Mouse (Mus musculus) MEL (cell line): ENCODE results near the gene Fam192a. TPM values are rescaled to one million over a fixed set of nuclear protein-coding genes. Genes with fewer than 3 reads are reported as not detected.

Experiments
- DNase-seq: peaks from one replicate; pipeline ENCODE4 v3.0.0; 2011; ENCODE audit warnings: low read depth, low spot score
- H3K27ac ChIP-seq: 2 replicates; pipeline ENCODE4 v1.5.1; 2012; ENCODE audit warnings: low read depth, mild to moderate bottlenecking, control low read depth, low read length, moderate library complexity; ENCODE audit not compliant: control insufficient read depth
- H3K27me3 ChIP-seq, 2 experiments: fragments of 150-350 bp in 1 of 2; sonication (generic) in 1 of 2; 2 replicates each; pipeline ENCODE4 v1.6.1; 2012; ENCODE audit warnings: low read length in 2 of 2, mild to moderate bottlenecking in 2 of 2, improper control_type of control experiment in 1 of 2, moderate library complexity in 1 of 2; ENCODE audit not compliant: insufficient read depth in 2 of 2, control insufficient read depth in 1 of 2
- H3K36me3 ChIP-seq, 2 experiments: 2 replicates each; pipeline ENCODE4 v1.6.1; 2012 to 2014; ENCODE audit warnings: low read length in 2 of 2, improper control_type of control experiment in 1 of 2, inconsistent platforms in 1 of 2, mild to moderate bottlenecking in 1 of 2; ENCODE audit not compliant: insufficient read depth in 2 of 2, control insufficient read depth in 1 of 2
- H3K4me1 ChIP-seq, 2 experiments: fragments of 150-350 bp in 1 of 2; sonication (generic) in 1 of 2; 2 replicates each; pipeline ENCODE4 v1.6.1; 2012; ENCODE audit warnings: low read length in 2 of 2, improper control_type of control experiment in 1 of 2, mild to moderate bottlenecking in 1 of 2; ENCODE audit not compliant: insufficient read depth in 2 of 2, control insufficient read depth in 1 of 2
- H3K4me3 ChIP-seq, 2 experiments: fragments of 150-350 bp in 1 of 2; sonication (generic) in 1 of 2; 2 replicates each; pipeline ENCODE4 v1.5.1; 2012; ENCODE audit warnings: low read depth in 2 of 2, low read length in 2 of 2, mild to moderate bottlenecking in 2 of 2, moderate library complexity in 2 of 2, control low read depth in 1 of 2, improper control_type of control experiment in 1 of 2; ENCODE audit not compliant: control insufficient read depth in 1 of 2, insufficient read depth in 1 of 2
- H3K79me2 ChIP-seq: 2 replicates; pipeline ENCODE4 v1.6.1; 2012; ENCODE audit warnings: mild to moderate bottlenecking, low read length, moderate library complexity; ENCODE audit not compliant: control insufficient read depth, poor library complexity, insufficient read depth
- H3K9ac ChIP-seq: 2 replicates; pipeline ENCODE4 v1.6.1; 2012; ENCODE audit warnings: low read depth, mild to moderate bottlenecking, control low read depth, low read length, moderate library complexity; ENCODE audit not compliant: control insufficient read depth, poor library complexity, severe bottlenecking
- H3K9me3 ChIP-seq: fragments of 150-350 bp; sonication (generic); replicated peaks from 2 replicates; pipeline ENCODE4 v1.6.1; 2012; ENCODE audit warnings: mild to moderate bottlenecking, low read length, improper control_type of control experiment, moderate library complexity; ENCODE audit not compliant: insufficient read depth
- BHLHE40 ChIP-seq: IDR thresholded peaks from 2 replicates; pipeline ENCODE4 v1.6.1; 2012; ENCODE audit warnings: low read depth, mild to moderate bottlenecking, inconsistent platforms, low read length, improper control_type of control experiment, borderline replicate concordance
- CHD1 ChIP-seq: IDR thresholded peaks from 2 replicates; pipeline ENCODE4 v1.6.1; 2012; ENCODE audit warnings: low read depth, mild to moderate bottlenecking, inconsistent platforms, low read length, improper control_type of control experiment
- CHD2 ChIP-seq: IDR thresholded peaks from 2 replicates; pipeline ENCODE4 v1.6.1; 2011; ENCODE audit warnings: low read length, improper control_type of control experiment
- CTCF ChIP-seq, 3 experiments: IDR thresholded peaks in 2 of 3; conservative IDR thresholded peaks in 1 of 3; 2 replicates each; pipeline ENCODE4 v1.5.1; 2011 to 2012; ENCODE audit warnings: low read length in 3 of 3, low read depth in 2 of 3, mild to moderate bottlenecking in 2 of 3, improper control_type of control experiment in 1 of 3, inconsistent platforms in 1 of 3, mixed read lengths in 1 of 3, moderate library complexity in 1 of 3; ENCODE audit not compliant: control insufficient read depth in 1 of 3, insufficient read depth in 1 of 3, poor library complexity in 1 of 3, severe bottlenecking in 1 of 3
- E2F4 ChIP-seq: IDR thresholded peaks from 2 replicates; pipeline ENCODE4 v1.6.1; 2011; ENCODE audit warnings: low read depth, low read length, improper control_type of control experiment, borderline replicate concordance
- ELF1 ChIP-seq: IDR thresholded peaks from 2 replicates; pipeline ENCODE4 v1.6.1; 2014; ENCODE audit warnings: low read depth, mild to moderate bottlenecking, inconsistent platforms, low read length, improper control_type of control experiment, moderate library complexity
- EP300 ChIP-seq, 2 experiments: IDR thresholded peaks; 2 replicates each; pipeline ENCODE4 v1.6.1; 2011; ENCODE audit warnings: improper control_type of control experiment in 2 of 2, low read length in 2 of 2, low read depth in 1 of 2, mild to moderate bottlenecking in 1 of 2
- ETS1 ChIP-seq: IDR thresholded peaks from 2 replicates; pipeline ENCODE4 v1.6.1; 2012; ENCODE audit warnings: low read depth, mild to moderate bottlenecking, inconsistent platforms, low read length, improper control_type of control experiment, moderate library complexity
- GABPA ChIP-seq: IDR thresholded peaks from 2 replicates; pipeline ENCODE4 v1.6.1; 2012; ENCODE audit warnings: low read depth, mild to moderate bottlenecking, inconsistent platforms, low read length, improper control_type of control experiment, moderate library complexity
- GATA1 ChIP-seq: IDR thresholded peaks from 2 replicates; pipeline ENCODE4 v1.6.1; 2011; ENCODE audit warnings: low read depth, low read length, improper control_type of control experiment
- HCFC1 ChIP-seq: IDR thresholded peaks from 2 replicates; pipeline ENCODE4 v1.6.1; 2012; ENCODE audit warnings: low read depth, mild to moderate bottlenecking, inconsistent platforms, low read length, improper control_type of control experiment, moderate library complexity
- JUND ChIP-seq: IDR thresholded peaks from 2 replicates; pipeline ENCODE4 v1.6.1; 2011; ENCODE audit warnings: low read depth, mild to moderate bottlenecking, improper control_type of control experiment, low read length
- MAFK ChIP-seq: IDR thresholded peaks from 2 replicates; pipeline ENCODE4 v1.6.1; 2011; ENCODE audit warnings: low read depth, mild to moderate bottlenecking, low read length, improper control_type of control experiment, borderline replicate concordance
- MAX ChIP-seq: IDR thresholded peaks from 2 replicates; pipeline ENCODE4 v1.6.1; 2011; ENCODE audit warnings: low read length, improper control_type of control experiment
- MEF2A ChIP-seq: IDR thresholded peaks from 2 replicates; pipeline ENCODE4 v1.6.1; 2014; ENCODE audit warnings: low read depth, mild to moderate bottlenecking, inconsistent platforms, low read length, improper control_type of control experiment; ENCODE audit not compliant: poor library complexity, insufficient replicate concordance, severe bottlenecking; ENCODE audit errors: extremely low read depth
- MXI1 ChIP-seq: IDR thresholded peaks from 2 replicates; pipeline ENCODE4 v1.6.1; 2011; ENCODE audit warnings: mild to moderate bottlenecking, low read depth, low read length, improper control_type of control experiment
- MYB ChIP-seq: IDR thresholded peaks from 2 replicates; pipeline ENCODE4 v1.6.1; 2011; ENCODE audit warnings: mild to moderate bottlenecking, low read depth, low read length, improper control_type of control experiment
- MYC ChIP-seq: IDR thresholded peaks from 2 replicates; pipeline ENCODE4 v1.6.1; 2011; ENCODE audit warnings: low read depth, mild to moderate bottlenecking, low read length, improper control_type of control experiment, moderate library complexity
- NELFE ChIP-seq: IDR thresholded peaks from 2 replicates; pipeline ENCODE4 v1.6.1; 2011; ENCODE audit warnings: low read depth, low read length, improper control_type of control experiment
- POLR2A ChIP-seq, 2 experiments: IDR thresholded peaks; 2 replicates each; pipeline ENCODE4 v1.6.1; 2011 to 2012; ENCODE audit warnings: low read length in 2 of 2, mild to moderate bottlenecking in 2 of 2, control low read depth in 1 of 2, improper control_type of control experiment in 1 of 2, low read depth in 1 of 2, moderate library complexity in 1 of 2; ENCODE audit not compliant: control insufficient read depth in 1 of 2, insufficient read depth in 1 of 2, poor library complexity in 1 of 2
- POLR2AphosphoS2 ChIP-seq: IDR thresholded peaks from 2 replicates; pipeline ENCODE4 v1.6.1; 2011; ENCODE audit warnings: low read length, improper control_type of control experiment
- POLR2AphosphoS5 ChIP-seq: IDR thresholded peaks from 2 replicates; pipeline ENCODE4 v1.6.1; 2012; ENCODE audit warnings: low read depth, borderline replicate concordance, mild to moderate bottlenecking, inconsistent platforms, low read length, moderate library complexity, mixed read lengths
- RAD21 ChIP-seq: IDR thresholded peaks from 2 replicates; pipeline ENCODE4 v1.6.1; 2011; ENCODE audit warnings: mild to moderate bottlenecking, low read depth, low read length, improper control_type of control experiment
- RCOR1 ChIP-seq: IDR thresholded peaks from 2 replicates; pipeline ENCODE4 v1.6.1; 2012; ENCODE audit warnings: low read depth, mild to moderate bottlenecking, inconsistent platforms, low read length, improper control_type of control experiment
- SIN3A ChIP-seq: IDR thresholded peaks from 2 replicates; pipeline ENCODE4 v1.6.1; 2012; ENCODE audit warnings: low read length, improper control_type of control experiment, inconsistent platforms
- SMC3 ChIP-seq: IDR thresholded peaks from 2 replicates; pipeline ENCODE4 v1.6.1; 2011; ENCODE audit warnings: low read depth, low read length, improper control_type of control experiment
- TAL1 ChIP-seq: IDR thresholded peaks from 2 replicates; pipeline ENCODE4 v1.6.1; 2012; ENCODE audit warnings: mild to moderate bottlenecking, inconsistent platforms, low read length, moderate library complexity, mixed read lengths
- TCF12 ChIP-seq: IDR thresholded peaks from 2 replicates; pipeline ENCODE4 v1.6.1; 2014; ENCODE audit warnings: low read depth, mild to moderate bottlenecking, inconsistent platforms, low read length, improper control_type of control experiment, moderate library complexity
- UBTF ChIP-seq: IDR thresholded peaks from 2 replicates; pipeline ENCODE4 v1.6.1; 2012; ENCODE audit warnings: low read depth, mild to moderate bottlenecking, inconsistent platforms, low read length, improper control_type of control experiment, moderate library complexity, borderline replicate concordance; ENCODE audit not compliant: insufficient read depth
- USF2 ChIP-seq, 2 experiments: IDR thresholded peaks; 2 replicates each; pipeline ENCODE4 v1.6.1; 2011 to 2012; ENCODE audit warnings: improper control_type of control experiment in 2 of 2, low read length in 2 of 2, borderline replicate concordance in 1 of 2, inconsistent platforms in 1 of 2, low read depth in 1 of 2, mild to moderate bottlenecking in 1 of 2; ENCODE audit not compliant: insufficient read depth in 1 of 2
- ZC3H11A ChIP-seq: IDR thresholded peaks from 2 replicates; pipeline ENCODE4 v1.6.1; 2012; ENCODE audit warnings: low read depth, mild to moderate bottlenecking, inconsistent platforms, low read length, improper control_type of control experiment
- ZKSCAN1 ChIP-seq: IDR thresholded peaks from 2 replicates; pipeline ENCODE4 v1.6.1; 2012; ENCODE audit warnings: low read depth, mild to moderate bottlenecking, inconsistent platforms, low read length, improper control_type of control experiment, moderate library complexity
- ZMIZ1 ChIP-seq: IDR thresholded peaks from 2 replicates; pipeline ENCODE4 v1.6.1; 2012; ENCODE audit warnings: low read depth, mild to moderate bottlenecking, inconsistent platforms, low read length, improper control_type of control experiment, moderate library complexity
- ZNF384 ChIP-seq: IDR thresholded peaks from 2 replicates; pipeline ENCODE4 v1.6.1; 2012; ENCODE audit warnings: low read depth, mild to moderate bottlenecking, inconsistent platforms, low read length, improper control_type of control experiment
- polyA plus RNA-seq, 2 experiments: library from polyadenylated mRNA; stranded (reverse) in 1 of 2; unstranded in 1 of 2; fragments of >175 nt in 1 of 2; fragments of >200 nt in 1 of 2; gene quantifications; 2 replicates each; pipeline versions ENCODE4 v1.2.1 to v1.2.4; 2012; ENCODE audit warnings: low replicate concordance in 2 of 2, low read depth in 1 of 2; ENCODE audit not compliant: insufficient read length in 2 of 2, insufficient read depth in 1 of 2, missing spikeins in 1 of 2
- total RNA-seq: library from RNA; depleted of rRNA; stranded (reverse); fragments of 300-350 nt; gene quantifications from 2 replicates; pipeline ENCODE4 v1.2.3, GENCODE M21; 2012

Gene Fam192a
- total and polyA plus RNA-seq, 3 experiments = 46.3 to 88.1 TPM; not detected in 1

- TF ChIP-seq ETS1 (peak; percentile 94), MXI1 (no peak; the same call in 1 of the 2 replicates)
- TF ChIP-seq, all 39 proteins: peak for 25
Measured at GRCm38 (mm10) chr8:94634211-94634610, 32.4 kb upstream of the Fam192a start (continued).

- DNase-seq = peak; percentile 81
- Histone ChIP-seq H3K4me1 (peaks cover 15 to 21% of the 10 kb centered on the region in 2 experiments), H3K27me3 (no peaks in the 10 kb centered on the region), H3K27ac (peak overlapping the region; percentile 100), H3K36me3 (peaks cover 18 to 42% of the 10 kb centered on the region in 2 experiments), H3K9ac (peak overlapping the region; percentile 63), H3K4me3 (peak overlapping the region in 1 of 2 experiments; percentile 13; a peak in 2 of 4 replicates), H3K79me2 (no peaks in the 10 kb centered on the region), H3K9me3 (no peaks in the 10 kb centered on the region)
- TF ChIP-seq RAD21 (no peak), CHD1 (peak; percentile 95; the same call in 1 of the 2 replicates), MAX (peak; percentile 83), GABPA (no peak), TAL1 (peak; percentile 68), ZNF384 (peak; percentile 79), CTCF (IDR thresholded peaks at IDR 0.05 in 2 of 3, conservative IDR thresholded peaks at IDR 0.05 in 1 of 3; ENCODE audit: control insufficient read depth in 1 of 3, insufficient read depth in 1 of 3, low read depth in 2 of 3, low read length in 3 of 3, poor library complexity in 1 of 3, severe bottlenecking in 1 of 3) (no peak), POLR2A (IDR thresholded peaks at IDR 0.05; ENCODE audit: control insufficient read depth in 1 of 2, insufficient read depth in 1 of 2, low read depth in 1 of 2, low read length in 2 of 2, poor library complexity in 1 of 2) (no peak), SMC3 (no peak), GATA1 (peak; percentile 91), RCOR1 (peak; percentile 43; the same call in 1 of the 2 replicates), POLR2AphosphoS2 (no peak), ZKSCAN1 (no peak), MYB (peak; percentile 87), MAFK (no peak), MXI1 (peak; percentile 76; the same call in 1 of the 2 replicates), ZMIZ1 (no peak), SIN3A (peak; percentile 87), HCFC1 (no peak), MYC (peak; percentile 82), EP300 (IDR thresholded peaks at IDR 0.05; ENCODE audit: low read depth in 1 of 2, low read length in 2 of 2) (peak; percentile 75 to 95), ZC3H11A (no peak), ELF1 (no peak), USF2 (IDR thresholded peaks at IDR 0.05; ENCODE audit: borderline replicate concordance in 1 of 2, insufficient read depth in 1 of 2, low read depth in 1 of 2, low read length in 2 of 2) (no peak), CHD2 (no peak), UBTF (no peak), JUND (no peak), E2F4 (no peak), POLR2AphosphoS5 (no peak), NELFE (no peak), MEF2A (0 out of 2 replicates have a peak, but pooled peaks have one; percentile 9), ETS1 (peak; percentile 89), TCF12 (peak; percentile 81), BHLHE40 (no peak)
Measured at GRCm38 (mm10) chr8:94633564-94634194, 31.9 kb upstream of the Fam192a start.
